Mouse (Mus musculus) thymus, adult 2 months (tissue): ENCODE data around the gene Pak1.

Experiments
- CTCF ChIP-seq: fragments of 200-500 bp; IDR thresholded peaks from 2 replicates; pipeline ENCODE4 v1.5.1; 2012; ENCODE audit warnings: mild to moderate bottlenecking, control low read depth, low read length, moderate library complexity, borderline replicate concordance; ENCODE audit not compliant: control insufficient read depth, poor library complexity, insufficient read depth; ENCODE audit errors: extremely low read depth
- POLR2A ChIP-seq: fragments of 200-500 bp; IDR thresholded peaks from 2 replicates; pipeline ENCODE4 v1.6.1; 2012; ENCODE audit warnings: mild to moderate bottlenecking, low read length, control low read depth, moderate library complexity; ENCODE audit not compliant: control insufficient read depth, poor library complexity, insufficient read depth; ENCODE audit errors: extremely low read depth

GRCm38 (mm10) chr7:97780815-97781214, 7.5 kb upstream of the Pak1 start:
- TF ChIP-seq CTCF (no peak), POLR2A (no peak)
